Mouse (Mus musculus) urinary bladder, postnatal 4 days (tissue): ENCODE results near the gene Mrps21.

Experiments
- DNase-seq, 2 experiments: peaks; one replicate each; pipeline ENCODE4 v3.0.0; 2021 to 2022; ENCODE audit warnings: low spot score in 2 of 2

Mrps21 gene

GRCm38 (mm10) chr3:95855502-95856089, 15.7 kb downstream of the Mrps21 start, which contains the start of gene Prpf3:
Gene Prpf3, minus strand, starts transcription at chr3:95855885.
- DNase-seq, result peak; percentile 93 to 94

GRCm38 (mm10) chr3:95851317-95851716, 20.0 kb downstream of the Mrps21 start:
- no peak for DNase-seq

GRCm38 (mm10) chr3:95850611-95851010, 20.7 kb downstream of the Mrps21 start:
- DNase-seq, result no peak

GRCm38 (mm10) chr3:95842503-95843214, 28.7 kb downstream of the Mrps21 start:
- no peak for DNase-seq

- no peak for DNase-seq
These were observed 32.1 kb downstream of the Mrps21 start for GRCm38 (mm10) chr3:95839250-95839649.

- no peak for DNase-seq
These were observed 42.3 kb downstream of the Mrps21 start for GRCm38 (mm10) chr3:95829053-95829452.

- DNase-seq, result no peak
These were observed 45.0 kb downstream of the Mrps21 start for GRCm38 (mm10) chr3:95826275-95826674.

GRCm38 (mm10) chr3:95820046-95821010, 51.0 kb downstream of the Mrps21 start:
- no peak for DNase-seq

GRCm38 (mm10) chr3:95819351-95819985, 51.9 kb downstream of the Mrps21 start:
- peak; percentile 100 for DNase-seq

- peak; percentile 72 to 79 for DNase-seq
These were observed 52.6 kb downstream of the Mrps21 start, which contains the start of gene Rprd2 for GRCm38 (mm10) chr3:95818571-95819288. Gene Rprd2, minus strand, starts transcription at chr3:95818863.

- DNase-seq, result peak; percentile 43 to 60
These were observed 53.2 kb downstream of the Mrps21 start for GRCm38 (mm10) chr3:95818026-95818511.

GRCm38 (mm10) chr3:95816681-95817080, 54.6 kb downstream of the Mrps21 start:
- DNase-seq, result no peak
